ENCODE assay signal across 10 mouse cellular contexts in the genomic region with DNA sequence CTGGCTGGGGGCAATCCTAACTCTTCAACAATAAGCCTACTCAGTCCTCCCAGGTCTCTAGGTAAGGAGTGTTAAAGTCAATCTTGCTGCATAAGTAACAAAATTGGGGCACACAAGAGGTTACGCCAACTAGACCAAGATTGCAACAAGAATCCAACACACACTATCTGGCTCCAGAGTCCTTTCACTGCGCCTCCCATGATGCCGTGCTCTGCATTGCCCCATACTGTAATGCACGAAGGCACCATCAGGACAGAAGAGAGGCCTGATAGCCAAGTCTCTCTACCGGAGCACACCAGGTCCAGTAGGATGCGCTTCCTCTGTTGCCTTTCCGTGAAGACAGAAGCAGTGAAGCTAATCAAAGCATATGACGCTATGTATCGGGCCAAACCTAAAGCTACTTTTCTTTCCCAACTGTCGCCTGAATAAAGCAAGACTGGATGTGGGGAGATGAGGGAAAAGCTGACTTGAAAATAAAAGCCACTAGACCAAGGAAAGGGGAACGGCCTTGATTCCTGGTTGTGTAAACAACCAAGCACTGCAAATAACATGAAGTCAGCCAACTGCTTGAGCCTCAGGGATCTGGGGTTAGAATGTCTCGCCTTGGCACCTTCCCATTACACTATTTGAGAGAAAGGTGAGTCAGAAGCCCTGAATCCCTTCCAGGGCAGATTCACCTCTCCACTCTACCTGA. TPM values are rescaled to one million over a fixed set of nuclear protein-coding genes. Genes with fewer than 3 reads are reported as not detected.
DNase-seq lines count a peak whose midpoint lies in the region; ATAC-seq lines count a peak whose summit lies in the region.
"Had no signal": no experiment of that assay in that cellular context is flagged by ENCODE, and none has a peak within 500 bp of the region (broad histone marks: within the 10 kb centered on the region; RNA-seq: fewer than 3 reads in every experiment).

No protein-coding gene starts in this region.

- H3K36me3 ChIP-seq in forebrain, embryonic 10.5 days (replicated peaks) = peaks cover 84% of the 10 kb centered on the region
- peaks cover 7% of the 10 kb centered on the region for H3K36me3 ChIP-seq in forebrain, embryonic 16.5 days (ENCODE audit: control insufficient read depth, insufficient read depth)
- H3K36me3 ChIP-seq in liver, embryonic 13.5 days = peaks cover 11% of the 10 kb centered on the region; the same call in 1 of the 2 replicates
- no peaks in the 10 kb centered on the region for H3K36me3 ChIP-seq in liver, embryonic 11.5 days (ENCODE audit: control insufficient read depth, insufficient read depth, low read length)
- peaks cover 40% of the 10 kb centered on the region for H3K36me3 ChIP-seq in hindbrain, embryonic 15.5 days
- H3K36me3 ChIP-seq in neural tube, embryonic 12.5 days = peaks cover 50% of the 10 kb centered on the region

- no peak for ATAC-seq in forebrain, embryonic 16.5 days
- ATAC-seq in liver, embryonic 13.5 days (ENCODE audit: low read depth) = no peak
- ATAC-seq in liver, embryonic 11.5 days (replicated peaks; ENCODE audit: low FRiP score) = no peak
- ATAC-seq in hindbrain, embryonic 15.5 days (ENCODE audit: low FRiP score, low read depth) = no peak
- ATAC-seq in neural tube, embryonic 12.5 days (ENCODE audit: low FRiP score, low read depth) = no peak

- H3K9me3 ChIP-seq in forebrain, embryonic 10.5 days = no peaks in the 10 kb centered on the region; the same call in 1 of the 2 replicates
- H3K9me3 ChIP-seq in forebrain, embryonic 16.5 days (ENCODE audit: control insufficient read depth, low read length) = no peaks in the 10 kb centered on the region
- H3K9me3 ChIP-seq in liver, embryonic 13.5 days (replicated peaks) = no peaks in the 10 kb centered on the region
- no peaks in the 10 kb centered on the region for H3K9me3 ChIP-seq in liver, embryonic 11.5 days (ENCODE audit: control insufficient read depth, low read length)
- no peaks in the 10 kb centered on the region for H3K9me3 ChIP-seq in hindbrain, embryonic 15.5 days
- no peaks in the 10 kb centered on the region for H3K9me3 ChIP-seq in neural tube, embryonic 12.5 days
- H3K9me3 ChIP-seq: embryonic facial prominence, embryonic 12.5 days had no signal

- peaks cover 60% of the 10 kb centered on the region for H3K4me1 ChIP-seq in forebrain, embryonic 10.5 days
- peaks cover 15% of the 10 kb centered on the region for H3K4me1 ChIP-seq in forebrain, embryonic 16.5 days (replicated peaks; ENCODE audit: control insufficient read depth, insufficient read depth, low read length)
- peaks cover 12% of the 10 kb centered on the region for H3K4me1 ChIP-seq in liver, embryonic 13.5 days (replicated peaks)
- no peaks in the 10 kb centered on the region for H3K4me1 ChIP-seq in liver, embryonic 11.5 days (replicated peaks; ENCODE audit: control insufficient read depth, insufficient read depth, low read length)
- H3K4me1 ChIP-seq in hindbrain, embryonic 15.5 days (replicated peaks) = peaks cover 59% of the 10 kb centered on the region
- H3K4me1 ChIP-seq in neural tube, embryonic 12.5 days = peaks cover 56% of the 10 kb centered on the region

- H3K27ac ChIP-seq in forebrain, embryonic 10.5 days = peak overlapping the region; percentile 91
- H3K27ac ChIP-seq in forebrain, embryonic 16.5 days (ENCODE audit: low read length) = no peak overlapping the region
- peak overlapping the region; percentile 27; the same call in 1 of the 2 replicates for H3K27ac ChIP-seq in liver, embryonic 13.5 days
- H3K27ac ChIP-seq in liver, embryonic 11.5 days (ENCODE audit: low read depth, low read length) = no peak overlapping the region
- H3K27ac ChIP-seq in hindbrain, embryonic 15.5 days (replicated peaks) = peak overlapping the region; percentile 72
- peak overlapping the region; percentile 75; the same call in 1 of the 2 replicates for H3K27ac ChIP-seq in neural tube, embryonic 12.5 days

- H3K4me2 ChIP-seq in forebrain, embryonic 16.5 days (ENCODE audit: low read length) = no peak overlapping the region
- no peak overlapping the region for H3K4me2 ChIP-seq in liver, embryonic 13.5 days
- H3K4me2 ChIP-seq in liver, embryonic 11.5 days = no peak overlapping the region
- no peak overlapping the region for H3K4me2 ChIP-seq in hindbrain, embryonic 15.5 days
- H3K4me2 ChIP-seq in neural tube, embryonic 12.5 days (replicated peaks) = no peak overlapping the region
- H3K4me2 ChIP-seq: embryonic facial prominence, embryonic 12.5 days had no signal

- no peak for DNase-seq in forebrain, embryonic 10.5 days (ENCODE audit: extremely low spot score, low spot score)
- DNase-seq in liver, embryonic 13.5 days = no peak
- DNase-seq in liver, embryonic 11.5 days (ENCODE audit: low spot score) = no peak
- no peak for DNase-seq in ovary, postnatal 14 days (ENCODE audit: low spot score)
- no peak for DNase-seq in ovary, postnatal 10 days (ENCODE audit: low spot score)

- no peak overlapping the region; the same call in 1 of the 2 replicates for H3K4me3 ChIP-seq in forebrain, embryonic 10.5 days
- H3K4me3 ChIP-seq in forebrain, embryonic 16.5 days (replicated peaks; ENCODE audit: low read length) = no peak overlapping the region
- H3K4me3 ChIP-seq in liver, embryonic 13.5 days (replicated peaks) = no peak overlapping the region
- H3K4me3 ChIP-seq in liver, embryonic 11.5 days (ENCODE audit: low read depth, low read length) = no peak overlapping the region
- H3K4me3 ChIP-seq in hindbrain, embryonic 15.5 days = no peak overlapping the region
- H3K4me3 ChIP-seq in neural tube, embryonic 12.5 days = no peak overlapping the region
- H3K4me3 ChIP-seq: embryonic facial prominence, embryonic 12.5 days had no signal

- H3K27me3 ChIP-seq in forebrain, embryonic 10.5 days (ENCODE audit: poor library complexity, severe bottlenecking) = no peaks in the 10 kb centered on the region
- H3K27me3 ChIP-seq in forebrain, embryonic 16.5 days (replicated peaks; ENCODE audit: control insufficient read depth, insufficient read depth, low read length) = no peaks in the 10 kb centered on the region
- H3K27me3 ChIP-seq in liver, embryonic 13.5 days = no peaks in the 10 kb centered on the region
- no peaks in the 10 kb centered on the region for H3K27me3 ChIP-seq in liver, embryonic 11.5 days (replicated peaks; ENCODE audit: control insufficient read depth, insufficient read depth, low read length)
- no peaks in the 10 kb centered on the region for H3K27me3 ChIP-seq in hindbrain, embryonic 15.5 days
- no peaks in the 10 kb centered on the region for H3K27me3 ChIP-seq in neural tube, embryonic 12.5 days (replicated peaks)
- H3K27me3 ChIP-seq: embryonic facial prominence, embryonic 12.5 days had no signal

- 89% methylated on average over 12 of the region's 12 CpGs for WGBS in forebrain, embryonic 10.5 days
- WGBS in forebrain, embryonic 16.5 days = 91% methylated on average over 12 of the region's 12 CpGs
- 74% methylated on average over 12 of the region's 12 CpGs for WGBS in liver, embryonic 13.5 days (ENCODE audit: insufficient replicate concordance)
- WGBS in liver, embryonic 11.5 days = 81% methylated on average over 12 of the region's 12 CpGs
- 81% methylated on average over 12 of the region's 12 CpGs for WGBS in hindbrain, embryonic 15.5 days
- 88% methylated on average over 12 of the region's 12 CpGs for WGBS in neural tube, embryonic 12.5 days

- no peak overlapping the region for H3K9ac ChIP-seq in forebrain, embryonic 16.5 days (replicated peaks; ENCODE audit: low read depth, low read length)
- no peak overlapping the region for H3K9ac ChIP-seq in liver, embryonic 13.5 days
- no peak overlapping the region for H3K9ac ChIP-seq in liver, embryonic 11.5 days (ENCODE audit: low read depth, low read length)
- no peak overlapping the region for H3K9ac ChIP-seq in hindbrain, embryonic 15.5 days
- no peak overlapping the region for H3K9ac ChIP-seq in neural tube, embryonic 12.5 days
- H3K9ac ChIP-seq: embryonic facial prominence, embryonic 12.5 days had no signal

RNA-seq across cellular contexts. Expression of a gene that starts 13.6 kb away (rescaled TPM):
- polyA plus RNA-seq in forebrain, embryonic 10.5 days (2016; fragmentation: Nextera tagmentation; extraction: Ambion mirVana) = 31.7 and 34.3 TPM in 2 replicates
- 20.3 and 21.3 TPM in 2 replicates for polyA plus RNA-seq in forebrain, embryonic 16.5 days (2015; fragmentation: Nextera tagmentation; extraction: Ambion mirVana)
- polyA plus RNA-seq in liver, embryonic 13.5 days (2015; fragmentation: Nextera tagmentation; extraction: Ambion mirVana) = 1.6 and 1.9 TPM in 2 replicates
- polyA plus RNA-seq in liver, embryonic 11.5 days (2014; fragmentation: Nextera tagmentation; extraction: Ambion mirVana) = 3.8 and 4.9 TPM in 2 replicates
- polyA plus RNA-seq in hindbrain, embryonic 15.5 days (2015; fragmentation: Nextera tagmentation; extraction: Ambion mirVana) = 40.0 and 42.2 TPM in 2 replicates
- polyA plus RNA-seq in neural tube, embryonic 12.5 days (2016; fragmentation: Nextera tagmentation; extraction: Ambion mirVana) = 58.4 and 63.3 TPM in 2 replicates

RNA-seq across cellular contexts. Expression of a gene that starts 27.1 kb away (rescaled TPM):
- polyA plus RNA-seq in forebrain, embryonic 10.5 days (2016; fragmentation: Nextera tagmentation; extraction: Ambion mirVana) = 0.11 and 0.17 TPM in 2 replicates
- polyA plus RNA-seq in forebrain, embryonic 16.5 days (2015; fragmentation: Nextera tagmentation; extraction: Ambion mirVana) = 0.39 and 0.47 TPM in 2 replicates
- 1.0 TPM in 2 replicates for polyA plus RNA-seq in liver, embryonic 13.5 days (2015; fragmentation: Nextera tagmentation; extraction: Ambion mirVana)
- polyA plus RNA-seq in liver, embryonic 11.5 days (2014; fragmentation: Nextera tagmentation; extraction: Ambion mirVana) = 0.81 and 1.2 TPM in 2 replicates
- 0.61 and 0.88 TPM in 2 replicates for polyA plus RNA-seq in hindbrain, embryonic 15.5 days (2015; fragmentation: Nextera tagmentation; extraction: Ambion mirVana)
- 0.76 and 1.1 TPM in 2 replicates for polyA plus RNA-seq in neural tube, embryonic 12.5 days (2016; fragmentation: Nextera tagmentation; extraction: Ambion mirVana)

RNA-seq across cellular contexts. Expression of a gene that starts 57.9 kb away (rescaled TPM):
- 21.0 and 22.0 TPM in 2 replicates for polyA plus RNA-seq in forebrain, embryonic 10.5 days (2016; fragmentation: Nextera tagmentation; extraction: Ambion mirVana)
- 7.7 and 9.8 TPM in 2 replicates for polyA plus RNA-seq in forebrain, embryonic 16.5 days (2015; fragmentation: Nextera tagmentation; extraction: Ambion mirVana)
- 29.6 and 41.6 TPM in 2 replicates for polyA plus RNA-seq in liver, embryonic 13.5 days (2015; fragmentation: Nextera tagmentation; extraction: Ambion mirVana)
- 44.8 and 47.7 TPM in 2 replicates for polyA plus RNA-seq in liver, embryonic 11.5 days (2014; fragmentation: Nextera tagmentation; extraction: Ambion mirVana)
- 6.6 and 7.9 TPM in 2 replicates for polyA plus RNA-seq in hindbrain, embryonic 15.5 days (2015; fragmentation: Nextera tagmentation; extraction: Ambion mirVana)
- 13.3 and 15.7 TPM in 2 replicates for polyA plus RNA-seq in neural tube, embryonic 12.5 days (2016; fragmentation: Nextera tagmentation; extraction: Ambion mirVana)

RNA-seq across cellular contexts. Expression of a gene that starts 60.0 kb away (rescaled TPM):
- polyA plus RNA-seq in forebrain, embryonic 10.5 days (2016; fragmentation: Nextera tagmentation; extraction: Ambion mirVana) = not detected in 2 replicates
- polyA plus RNA-seq in forebrain, embryonic 16.5 days (2015; fragmentation: Nextera tagmentation; extraction: Ambion mirVana) = not detected in 2 replicates
- not detected in 2 replicates for polyA plus RNA-seq in liver, embryonic 13.5 days (2015; fragmentation: Nextera tagmentation; extraction: Ambion mirVana)
- not detected in 2 replicates for polyA plus RNA-seq in liver, embryonic 11.5 days (2014; fragmentation: Nextera tagmentation; extraction: Ambion mirVana)
- not detected in 2 replicates for polyA plus RNA-seq in hindbrain, embryonic 15.5 days (2015; fragmentation: Nextera tagmentation; extraction: Ambion mirVana)
- polyA plus RNA-seq in neural tube, embryonic 12.5 days (2016; fragmentation: Nextera tagmentation; extraction: Ambion mirVana) = not detected in 2 replicates
- polyA plus RNA-seq: embryonic facial prominence, embryonic 12.5 days; limb, embryonic 11.5 days had no signal

Comparison
In these comparisons a context has a peak if more than half of its experiments do, and no peak if none do; other contexts are left out.
1. H3K27ac ChIP-seq: peak in forebrain, embryonic 10.5 days (single experiment), liver, embryonic 13.5 days (single experiment), hindbrain, embryonic 15.5 days (single experiment) and neural tube, embryonic 12.5 days (single experiment); none in forebrain, embryonic 16.5 days (single experiment) and liver, embryonic 11.5 days (single experiment).